Comparison of ENCODE assay signal across 16 mouse cellular contexts in the genomic region with DNA sequence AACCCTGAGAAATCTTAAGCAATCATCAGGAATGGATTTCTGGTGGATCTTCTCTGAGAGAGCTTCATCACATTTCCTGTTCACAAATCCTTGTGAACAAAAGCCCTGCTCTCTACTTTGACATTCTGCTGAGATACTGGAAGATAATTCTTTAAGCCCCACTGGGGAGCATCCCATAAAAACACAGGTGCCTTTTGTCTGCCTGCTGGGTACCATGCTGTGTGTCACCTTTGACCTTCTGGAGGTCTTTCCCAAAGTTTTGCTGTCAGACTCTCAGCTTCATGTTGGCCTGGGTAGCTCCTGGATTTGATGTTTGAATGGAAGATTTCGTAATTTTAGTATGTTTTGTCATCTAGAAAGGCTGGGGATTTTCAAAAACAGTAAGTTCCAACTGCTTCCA.
"Had no signal": no experiment of that assay in that cellular context is flagged by ENCODE, and none has a peak within 500 bp of the region (broad histone marks: within the 10 kb centered on the region; RNA-seq: fewer than 3 reads in every experiment).

No protein-coding gene starts in this region.

- H3K4me3 ChIP-seq: lung, embryonic 15.5 days; megakaryocyte, embryonic 14.5 days; midbrain, embryonic 13.5 days; midbrain, embryonic 15.5 days; neural tube, embryonic 12.5 days had no signal

- H3K9ac ChIP-seq: liver, postnatal 0 days; lung, embryonic 15.5 days; midbrain, embryonic 13.5 days; midbrain, embryonic 15.5 days; neural tube, embryonic 12.5 days had no signal

- DNase-seq: liver, postnatal 0 days; lung, adult 2 months; lung, postnatal 14 days; lung, postnatal 36 days; right cerebral cortex, postnatal 14 days; spleen, adult 18-20 months; thymus, adult 18-20 months; thymus, postnatal 14 days; thymus, postnatal 36 days had no signal

- H3K4me1 ChIP-seq: lung, embryonic 15.5 days; midbrain, embryonic 13.5 days; midbrain, embryonic 15.5 days; neural tube, embryonic 12.5 days had no signal

- H3K27ac ChIP-seq: lung, embryonic 15.5 days; macrophage; midbrain, embryonic 13.5 days; midbrain, embryonic 15.5 days; neural tube, embryonic 12.5 days had no signal

- ATAC-seq: liver, postnatal 0 days; lung, postnatal 0 days; midbrain, embryonic 13.5 days; midbrain, embryonic 15.5 days had no signal

- H3K9me3 ChIP-seq: lung, embryonic 15.5 days; megakaryocyte, embryonic 14.5 days; midbrain, embryonic 13.5 days; midbrain, embryonic 15.5 days; neural tube, embryonic 12.5 days had no signal

- H3K27me3 ChIP-seq: lung, embryonic 15.5 days; megakaryocyte, embryonic 14.5 days; midbrain, embryonic 13.5 days; midbrain, embryonic 15.5 days; neural tube, embryonic 12.5 days had no signal
